Mouse (Mus musculus) embryonic facial prominence, embryonic 14.5 days (tissue): Measurements from ENCODE around the gene Abhd17a. TPM values are rescaled to one million over a fixed set of nuclear protein-coding genes. Genes with fewer than 3 reads are reported as not detected.
A peak's percentile ranks its signal among the peaks of the same experiment; 100 is the strongest.

ENCODE experiments used
- ATAC-seq: fragments of 200-750 bp; cut with Nextera tagmentation; 2 replicates; pipeline ENCODE4 v1.8.0; 2017; ENCODE audit warnings: low read depth, moderate number of reproducible peaks, moderate TSS enrichment
- DNase-seq: peaks from one replicate; pipeline ENCODE4 v3.0.0-alpha.2; 2015; ENCODE audit warnings: low spot score
- H3K27ac ChIP-seq: fragments of 300-500 bp; sonication (generic); replicated peaks from 2 replicates; pipeline ENCODE4 v1.5.1; 2014; ENCODE audit warnings: low read depth, mild to moderate bottlenecking, low read length, moderate library complexity
- H3K27me3 ChIP-seq: fragments of 300-500 bp; sonication (generic); replicated peaks from 2 replicates; pipeline ENCODE4 v1.6.1; 2014; ENCODE audit warnings: low read length; ENCODE audit not compliant: control insufficient read depth, insufficient read depth
- H3K36me3 ChIP-seq: fragments of 300-500 bp; sonication (generic); 2 replicates; pipeline ENCODE4 v1.6.1; 2014; ENCODE audit warnings: low read length, mixed read lengths; ENCODE audit not compliant: control insufficient read depth, insufficient read depth
- H3K4me1 ChIP-seq: fragments of 300-500 bp; sonication (generic); 2 replicates; pipeline ENCODE4 v1.6.1; 2014; ENCODE audit warnings: antibody characterized with exemption, low read length; ENCODE audit not compliant: control insufficient read depth, insufficient read depth
- H3K4me2 ChIP-seq: fragments of 300-500 bp; sonication (generic); 2 replicates; pipeline ENCODE4 v1.6.1; 2014; ENCODE audit warnings: low read depth, mild to moderate bottlenecking, low read length, moderate library complexity, mixed read lengths
- H3K4me3 ChIP-seq: fragments of 300-500 bp; sonication (generic); 2 replicates; pipeline ENCODE4 v1.5.1; 2014; ENCODE audit warnings: low read depth, mild to moderate bottlenecking, low read length
- H3K9ac ChIP-seq: fragments of 300-500 bp; sonication (generic); 2 replicates; pipeline ENCODE4 v1.6.1; 2014; ENCODE audit warnings: low read depth, mild to moderate bottlenecking, low read length, moderate library complexity, mixed read lengths
- H3K9me3 ChIP-seq: fragments of 300-500 bp; sonication (generic); 2 replicates; pipeline ENCODE4 v1.6.1; 2016; ENCODE audit warnings: low read length; ENCODE audit not compliant: control insufficient read depth
- WGBS: fragments of 180-500 bp; shearing (Covaris S2); extraction: QIAGEN DNeasy Blood & Tissue Kit; methylation state at CpG from one replicate; pipeline ENCODE4 v1.1.7; 2014; 5-methylcytosine and 5-hydroxymethylcytosine counted together
- polyA plus RNA-seq: library from polyadenylated mRNA; unstranded; fragments of >200 nt; fragmentation: Nextera tagmentation; extraction: Ambion mirVana; gene quantifications from 2 replicates; pipeline ENCODE4 v1.2.1, GENCODE M21; 2014

Gene Abhd17a
- polyA plus RNA-seq, 1 experiment from 2014 or later: 115 TPM

DNA sequence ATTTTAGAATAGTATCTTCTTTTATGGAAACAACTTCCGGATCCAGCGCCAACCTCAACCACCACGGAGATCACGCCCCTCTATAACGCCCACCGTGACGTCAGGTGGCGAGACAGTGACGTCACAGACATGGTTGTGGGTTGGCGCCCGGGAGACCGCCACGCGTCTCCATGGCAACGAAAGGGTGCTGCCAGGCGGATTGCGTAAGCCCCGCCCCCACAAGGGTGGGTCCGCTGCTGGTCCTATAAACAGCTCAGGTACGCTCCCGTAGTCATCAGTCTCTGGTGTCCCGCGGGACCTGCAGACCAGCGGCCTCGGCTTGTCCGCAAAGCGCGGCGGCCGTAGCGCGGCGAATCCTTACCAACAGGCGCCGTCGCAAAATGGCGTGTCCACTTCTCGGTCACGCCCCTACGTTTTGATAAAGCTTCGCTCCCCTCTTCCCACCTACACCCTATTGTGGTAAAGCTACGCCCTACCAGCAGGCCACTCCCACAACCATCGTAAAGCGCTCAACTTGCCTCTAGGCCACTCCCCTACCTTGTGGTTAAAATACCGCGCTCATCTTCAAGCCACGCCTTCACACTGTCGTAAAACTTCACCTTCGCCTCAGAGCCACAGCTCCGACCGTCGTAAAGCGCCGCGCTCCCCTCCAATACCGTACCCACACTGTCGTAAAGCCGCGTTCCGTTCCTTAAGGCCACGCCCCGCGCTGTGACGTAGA lies 32.0 kb upstream of the Abhd17a start:
- Histone ChIP-seq H3K4me2 (peak overlapping the region; percentile 71), H3K27me3 (no peaks in the 10 kb centered on the region), H3K27ac (peak overlapping the region; percentile 97), H3K4me3 (peak overlapping the region; percentile 88), H3K9me3 (no peaks in the 10 kb centered on the region), H3K4me1 (peaks cover 17% of the 10 kb centered on the region), H3K9ac (peak overlapping the region; percentile 92), H3K36me3 (no peaks in the 10 kb centered on the region)
- peak; percentile 100 for DNase-seq
- peak; percentile 95 for ATAC-seq
- whole genome bisulfite sequencing: under 1% methylated on average over 45 of the region's 64 CpGs

DNA sequence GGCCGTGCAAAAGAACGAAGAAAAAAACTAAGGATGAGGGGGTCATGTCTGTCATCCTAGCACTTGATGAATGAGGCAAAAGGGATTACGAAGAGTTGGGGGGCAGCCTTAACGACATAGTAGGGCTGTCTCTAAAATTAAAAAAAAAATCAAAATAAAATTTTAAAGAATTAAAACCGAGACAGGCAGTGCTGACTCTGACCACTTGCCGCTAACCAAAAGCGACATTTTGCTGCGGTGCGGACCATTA lies 31.5 kb upstream of the Abhd17a start:
- WGBS: 1% methylated on average over 9 of the region's 9 CpGs
- no peaks in the 10 kb centered on the region for H3K27me3 ChIP-seq
- no peaks in the 10 kb centered on the region for H3K9me3 ChIP-seq
- peak overlapping the region; percentile 97 for H3K27ac ChIP-seq
- peak overlapping the region; percentile 64 for H3K9ac ChIP-seq
- ATAC-seq (no peak), DNase-seq (no peak)
- H3K4me2 ChIP-seq: peak overlapping the region; percentile 71
- H3K4me1 ChIP-seq: peaks cover 17% of the 10 kb centered on the region
- H3K36me3 ChIP-seq: no peaks in the 10 kb centered on the region
- H3K4me3 ChIP-seq: peak overlapping the region; percentile 88

GRCm38 (mm10) chr10:80620796-80621689 lies 30.9 kb upstream of the Abhd17a start:
- peak overlapping the region; percentile 88 for H3K4me3 ChIP-seq
- H3K9ac ChIP-seq: peak overlapping the region; percentile 64
- peaks cover 17% of the 10 kb centered on the region for H3K4me1 ChIP-seq
- 55% methylated on average over 16 of the region's 16 CpGs for WGBS
- DNase-seq (no peak), ATAC-seq (no peak)
- no peaks in the 10 kb centered on the region for H3K36me3 ChIP-seq
- H3K27ac ChIP-seq: peak overlapping the region; percentile 97
- H3K27me3 ChIP-seq: no peaks in the 10 kb centered on the region
- H3K9me3 ChIP-seq: no peaks in the 10 kb centered on the region
- peak overlapping the region; percentile 71 for H3K4me2 ChIP-seq

- H3K36me3 ChIP-seq: peaks cover 5% of the 10 kb centered on the region; the same call in 1 of the 2 replicates
- DNase-seq (no peak), ATAC-seq (no peak)
- H3K27me3 ChIP-seq: no peaks in the 10 kb centered on the region
- peaks cover 17% of the 10 kb centered on the region for H3K4me1 ChIP-seq
- no peak overlapping the region for H3K4me2 ChIP-seq
- H3K9ac ChIP-seq: no peak overlapping the region
- WGBS: 86% methylated on average over 9 of the region's 9 CpGs
- H3K4me3 ChIP-seq: no peak overlapping the region
- H3K9me3 ChIP-seq: no peaks in the 10 kb centered on the region
- H3K27ac ChIP-seq: no peak overlapping the region
Measured at GRCm38 (mm10) chr10:80620365-80620764, 30.2 kb upstream of the Abhd17a start.

- no peak overlapping the region for H3K4me3 ChIP-seq
- H3K4me2 ChIP-seq: no peak overlapping the region
- H3K4me1 ChIP-seq: peaks cover 17% of the 10 kb centered on the region
- no peak overlapping the region for H3K27ac ChIP-seq
- no peak for ATAC-seq
- H3K9me3 ChIP-seq: no peaks in the 10 kb centered on the region
- 39% methylated on average over 8 of the region's 8 CpGs for WGBS
- no peak overlapping the region for H3K9ac ChIP-seq
- peaks cover 13% of the 10 kb centered on the region for H3K36me3 ChIP-seq
- no peaks in the 10 kb centered on the region for H3K27me3 ChIP-seq
- DNase-seq: no peak
Measured at GRCm38 (mm10) chr10:80619465-80620244, 29.5 kb upstream of the Abhd17a start.

DNA sequence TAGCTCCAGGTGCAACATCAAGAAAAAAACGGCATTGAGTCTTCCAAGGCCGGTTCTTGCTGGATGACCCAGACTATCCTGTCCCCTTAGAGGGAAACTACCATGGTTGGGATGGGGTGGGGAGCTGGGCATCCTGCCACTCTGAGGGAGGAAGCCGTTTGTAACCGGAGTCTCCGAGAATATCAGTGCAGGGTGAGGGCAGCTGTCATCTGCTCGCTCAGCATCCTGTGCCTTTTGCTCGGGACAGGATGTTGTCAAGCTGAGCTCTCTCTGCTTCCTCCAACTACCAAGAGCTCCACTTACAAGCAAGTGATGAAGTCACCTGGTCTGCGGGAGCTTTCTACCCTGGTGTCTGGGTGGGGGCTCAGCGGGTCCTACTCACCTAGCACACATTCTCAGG lies 28.0 kb upstream of the Abhd17a start:
- Histone ChIP-seq H3K4me1 (peaks cover 4% of the 10 kb centered on the region; the same call in 1 of the 2 replicates), H3K27ac (no peak overlapping the region), H3K9me3 (no peaks in the 10 kb centered on the region), H3K36me3 (peaks cover 23% of the 10 kb centered on the region), H3K4me2 (no peak overlapping the region), H3K9ac (no peak overlapping the region), H3K27me3 (no peaks in the 10 kb centered on the region), H3K4me3 (no peak overlapping the region)
- 62% methylated on average over 9 of the region's 9 CpGs for WGBS
- ATAC-seq (no peak), DNase-seq (peak; percentile 47)

- Histone ChIP-seq H3K9me3 (no peaks in the 10 kb centered on the region), H3K4me3 (no peak overlapping the region), H3K4me1 (no peaks in the 10 kb centered on the region), H3K27me3 (no peaks in the 10 kb centered on the region), H3K4me2 (no peak overlapping the region), H3K9ac (no peak overlapping the region), H3K27ac (no peak overlapping the region), H3K36me3 (peaks cover 38% of the 10 kb centered on the region)
- DNase-seq (no peak), ATAC-seq (no peak)
- WGBS: 91% methylated on average over 6 of the region's 6 CpGs
Measured at GRCm38 (mm10) chr10:80614351-80614750, 24.2 kb upstream of the Abhd17a start.

DNA sequence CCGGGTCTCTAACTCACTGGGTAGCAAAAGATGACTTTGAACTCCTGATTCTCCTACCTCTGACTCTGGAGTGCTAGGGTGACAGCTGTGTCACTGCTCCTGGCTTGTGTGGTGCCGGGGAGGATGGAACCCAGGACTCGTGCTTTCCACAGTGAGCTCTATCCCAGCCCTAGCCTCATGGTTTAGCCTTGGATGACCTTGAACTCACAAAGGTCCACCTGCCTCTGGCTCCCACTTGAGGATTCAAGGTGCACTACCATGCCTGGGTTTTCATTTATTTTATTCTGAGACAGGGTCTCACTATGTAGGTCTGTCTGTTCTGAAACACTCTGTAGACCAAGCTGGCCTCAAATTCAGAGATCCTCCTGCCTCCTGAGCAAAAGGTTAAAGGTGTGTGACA lies 23.7 kb upstream of the Abhd17a start:
- Histone ChIP-seq H3K27ac (no peak overlapping the region), H3K9me3 (no peaks in the 10 kb centered on the region), H3K4me2 (no peak overlapping the region), H3K36me3 (peaks cover 43% of the 10 kb centered on the region), H3K4me3 (no peak overlapping the region), H3K27me3 (no peaks in the 10 kb centered on the region), H3K9ac (no peak overlapping the region), H3K4me1 (no peaks in the 10 kb centered on the region)
- WGBS: 86% methylated on average over 3 of the region's 3 CpGs
- DNase-seq (no peak), ATAC-seq (no peak)
